Mouse (Mus musculus): Measurements from ENCODE around the gene Ptprn. TPM values are rescaled to one million over a fixed set of nuclear protein-coding genes. Genes with fewer than 3 reads are reported as not detected.

Ptprn gene
- polyA plus RNA-seq, 1 experiment = 172 TPM

DNA sequence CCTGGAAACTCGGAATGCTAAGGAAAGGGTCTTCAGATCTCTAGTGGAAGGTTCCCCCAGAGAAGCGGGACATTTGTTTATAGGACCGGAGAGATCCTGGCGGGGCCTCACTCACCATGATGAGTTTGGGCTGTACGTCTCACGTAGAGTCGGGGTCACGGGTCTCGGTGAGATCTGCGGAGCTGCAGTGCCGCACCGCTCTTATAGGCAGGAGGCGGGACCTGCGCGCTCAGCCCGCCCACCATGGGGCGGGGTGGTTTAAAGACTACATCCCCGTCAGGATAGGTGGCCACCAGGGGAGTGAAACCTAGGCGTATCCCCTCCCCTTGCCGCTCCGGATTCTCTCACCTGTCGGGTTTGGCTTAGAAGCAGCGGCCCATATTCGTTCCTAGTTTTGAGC is 45.2 kb downstream of the Ptprn start:
- Histone ChIP-seq H3K27me3 (ENCODE audit: control insufficient read depth, insufficient read depth, low read length) (no peaks in the 10 kb centered on the region), H3K4me3 (replicated peaks; ENCODE audit: insufficient read depth, low read depth, low read length) (peak overlapping the region; percentile 69), H3K4me1 (ENCODE audit: control insufficient read depth, insufficient read depth, low read length) (peaks cover 11% of the 10 kb centered on the region), H3K27ac (ENCODE audit: insufficient read depth, low read length) (peak overlapping the region; percentile 93)
- under 1% methylated on average over 24 of the region's 24 CpGs for WGBS
- TF ChIP-seq CTCF (IDR thresholded peaks at IDR 0.05; ENCODE audit: borderline replicate concordance, insufficient read depth, low read depth, low read length) (peak; percentile 36; the same call in 1 of the 2 replicates), POLR2A (IDR thresholded peaks at IDR 0.05; ENCODE audit: borderline replicate concordance, insufficient read depth, low read length) (peak; percentile 100)
- peak; percentile 97 to 98 for DNase-seq

- under 1% methylated on average over 38 of the region's 38 CpGs for WGBS
- Histone ChIP-seq H3K4me1 (ENCODE audit: control insufficient read depth, insufficient read depth, low read length) (peaks cover 15% of the 10 kb centered on the region), H3K27me3 (ENCODE audit: control insufficient read depth, insufficient read depth, low read length) (no peaks in the 10 kb centered on the region), H3K27ac (ENCODE audit: insufficient read depth, low read length) (peak overlapping the region; percentile 93), H3K4me3 (replicated peaks; ENCODE audit: insufficient read depth, low read depth, low read length) (peak overlapping the region; percentile 69)
- TF ChIP-seq POLR2A (IDR thresholded peaks at IDR 0.05; ENCODE audit: borderline replicate concordance, insufficient read depth, low read length) (no peak), CTCF (IDR thresholded peaks at IDR 0.05; ENCODE audit: borderline replicate concordance, insufficient read depth, low read depth, low read length) (no peak)
- DNase-seq = peak; percentile 93 to 97
Measured at GRCm38 (mm10) chr1:75218227-75219001, 45.9 kb downstream of the Ptprn start.

GRCm38 (mm10) chr1:75217893-75218226 is 46.4 kb downstream of the Ptprn start:
- WGBS = under 1% methylated on average over 6 of the region's 6 CpGs
- H3K27me3 ChIP-seq (ENCODE audit: control insufficient read depth, insufficient read depth, low read length) = no peaks in the 10 kb centered on the region
- no peak for TF ChIP-seq CTCF (IDR thresholded peaks at IDR 0.05; ENCODE audit: borderline replicate concordance, insufficient read depth, low read depth, low read length)
- TF ChIP-seq POLR2A (IDR thresholded peaks at IDR 0.05; ENCODE audit: borderline replicate concordance, insufficient read depth, low read length) = peak; percentile 25; the same call in 1 of the 2 replicates
- peaks cover 16% of the 10 kb centered on the region for H3K4me1 ChIP-seq (ENCODE audit: control insufficient read depth, insufficient read depth, low read length)
- no peak for DNase-seq
- H3K27ac ChIP-seq (ENCODE audit: insufficient read depth, low read length) = peak overlapping the region; percentile 93
- H3K4me3 ChIP-seq (replicated peaks; ENCODE audit: insufficient read depth, low read depth, low read length) = peak overlapping the region; percentile 69

DNA sequence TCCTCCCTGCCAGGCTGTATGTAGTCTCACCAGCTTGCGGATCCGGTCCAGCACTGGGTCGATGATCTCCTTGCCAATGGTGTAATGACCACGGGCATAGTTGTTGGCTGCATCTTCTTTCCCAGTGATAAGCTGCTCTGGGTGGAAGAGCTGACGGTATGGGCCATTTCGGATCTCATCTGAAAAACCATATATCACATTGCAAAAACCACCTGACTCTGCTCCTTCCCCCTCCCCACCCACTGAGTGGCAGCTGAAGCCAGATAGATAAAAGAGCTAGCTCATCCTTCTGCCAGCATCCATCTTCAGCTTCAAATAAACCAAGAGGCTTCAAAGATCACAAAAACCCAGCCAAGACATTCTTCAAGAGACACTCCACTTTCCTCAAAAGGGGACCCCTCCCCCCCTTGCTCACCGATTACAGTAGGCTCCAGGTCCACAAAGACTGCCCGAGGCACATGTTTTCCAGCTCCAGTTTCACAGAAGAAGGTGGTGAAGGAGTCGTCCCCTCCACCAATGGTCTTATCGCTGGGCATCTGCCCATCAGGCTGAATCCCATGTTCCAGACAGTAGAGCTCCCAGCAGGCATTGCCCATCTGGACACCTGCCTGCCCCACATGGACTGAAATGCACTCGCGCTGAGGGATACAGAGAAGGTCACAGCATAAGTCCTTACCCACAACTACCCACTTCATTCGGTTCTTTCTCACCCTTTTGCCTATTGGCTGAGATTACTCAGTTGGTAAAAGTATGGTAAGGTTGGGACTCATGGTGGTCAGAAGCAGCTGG is 47.3 kb downstream of the Ptprn start:
- Histone ChIP-seq H3K4me1 (ENCODE audit: control insufficient read depth, insufficient read depth, low read length) (peaks cover 18% of the 10 kb centered on the region), H3K4me3 (replicated peaks; ENCODE audit: insufficient read depth, low read depth, low read length) (peak overlapping the region; percentile 69), H3K27me3 (ENCODE audit: control insufficient read depth, insufficient read depth, low read length) (no peaks in the 10 kb centered on the region), H3K27ac (ENCODE audit: insufficient read depth, low read length) (peak overlapping the region; percentile 93; the same call in 1 of the 2 replicates)
- TF ChIP-seq CTCF (IDR thresholded peaks at IDR 0.05; ENCODE audit: borderline replicate concordance, insufficient read depth, low read depth, low read length) = no peak
- no peak for TF ChIP-seq POLR2A (IDR thresholded peaks at IDR 0.05; ENCODE audit: borderline replicate concordance, insufficient read depth, low read length)
- 10% methylated on average over 13 of the region's 13 CpGs for WGBS
- peak; percentile 64 to 74 for DNase-seq

- 10% methylated on average over 9 of the region's 9 CpGs for WGBS
Measured at GRCm38 (mm10) chr1:75215785-75216184, 48.5 kb downstream of the Ptprn start.

DNA sequence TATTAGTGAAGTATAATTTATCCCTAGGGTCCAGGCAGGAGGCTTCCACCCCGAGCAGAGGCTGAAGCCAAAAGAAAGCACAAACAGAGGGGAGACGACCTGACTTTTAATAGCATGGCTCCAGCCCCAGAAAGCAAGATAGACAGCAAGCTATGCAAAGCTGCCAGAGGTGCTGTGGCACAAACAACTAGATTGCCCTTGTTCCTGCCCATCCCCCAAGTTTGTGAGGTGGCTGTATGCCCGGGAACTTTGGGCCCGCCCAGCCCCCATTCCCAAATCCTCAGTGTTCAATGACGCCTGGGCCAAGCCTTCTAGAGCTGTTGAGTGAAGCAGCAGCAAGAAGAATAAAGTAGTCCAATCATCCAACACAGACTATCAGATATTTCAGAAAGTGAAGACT is 49.4 kb downstream of the Ptprn start:
- peaks cover 27% of the 10 kb centered on the region for H3K4me1 ChIP-seq (ENCODE audit: control insufficient read depth, insufficient read depth, low read length)
- no peaks in the 10 kb centered on the region for H3K27me3 ChIP-seq (ENCODE audit: control insufficient read depth, insufficient read depth, low read length)
- no peak overlapping the region for H3K27ac ChIP-seq (ENCODE audit: insufficient read depth, low read length)
- 27% methylated on average over 5 of the region's 5 CpGs for WGBS
- TF ChIP-seq POLR2A (IDR thresholded peaks at IDR 0.05; ENCODE audit: borderline replicate concordance, insufficient read depth, low read length) = no peak
- no peak for TF ChIP-seq CTCF (IDR thresholded peaks at IDR 0.05; ENCODE audit: borderline replicate concordance, insufficient read depth, low read depth, low read length)
- peak overlapping the region; percentile 17 for H3K4me3 ChIP-seq (replicated peaks; ENCODE audit: insufficient read depth, low read depth, low read length)
- DNase-seq = peak; percentile 52 to 55

More at GRCm38 (mm10) chr1:75215785-75216184, 48.5 kb downstream of the Ptprn start:
- Histone ChIP-seq H3K4me1 (ENCODE audit: control insufficient read depth, insufficient read depth, low read length) (peaks cover 27% of the 10 kb centered on the region), H3K27ac (ENCODE audit: insufficient read depth, low read length) (peak overlapping the region; percentile 41), H3K27me3 (ENCODE audit: control insufficient read depth, insufficient read depth, low read length) (no peaks in the 10 kb centered on the region), H3K4me3 (replicated peaks; ENCODE audit: insufficient read depth, low read depth, low read length) (peak overlapping the region; percentile 69)
- peak; percentile 35 to 36 for DNase-seq
- TF ChIP-seq POLR2A (IDR thresholded peaks at IDR 0.05; ENCODE audit: borderline replicate concordance, insufficient read depth, low read length) (no peak), CTCF (IDR thresholded peaks at IDR 0.05; ENCODE audit: borderline replicate concordance, insufficient read depth, low read depth, low read length) (no peak)

DNA sequence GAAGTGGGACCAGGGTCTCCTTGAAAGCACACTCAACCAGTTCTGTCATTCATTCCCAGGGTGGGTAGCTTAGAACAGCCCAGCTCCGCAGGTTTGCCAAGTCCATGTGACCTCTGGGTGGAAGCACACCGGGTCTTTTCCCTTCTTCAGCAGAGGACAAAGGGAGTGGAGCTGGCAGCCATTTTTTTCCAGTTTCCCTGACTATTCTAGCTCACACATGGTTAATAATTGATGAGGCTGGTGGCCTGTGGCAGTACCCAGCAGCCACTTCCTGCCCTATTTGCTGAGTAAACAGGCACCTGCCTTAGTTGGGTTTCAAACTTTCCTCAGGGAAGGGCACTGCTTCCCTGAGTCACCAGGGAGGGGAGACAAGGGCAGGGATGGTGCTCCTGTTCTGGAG is 49.9 kb downstream of the Ptprn start:
- Histone ChIP-seq H3K27ac (ENCODE audit: insufficient read depth, low read length) (no peak overlapping the region), H3K4me3 (replicated peaks; ENCODE audit: insufficient read depth, low read depth, low read length) (peak overlapping the region; percentile 17), H3K27me3 (ENCODE audit: control insufficient read depth, insufficient read depth, low read length) (no peaks in the 10 kb centered on the region), H3K4me1 (ENCODE audit: control insufficient read depth, insufficient read depth, low read length) (peaks cover 27% of the 10 kb centered on the region)
- WGBS = 33% methylated on average over 2 of the region's 2 CpGs
- DNase-seq = no peak
- TF ChIP-seq CTCF (IDR thresholded peaks at IDR 0.05; ENCODE audit: borderline replicate concordance, insufficient read depth, low read depth, low read length) = no peak
- TF ChIP-seq POLR2A (IDR thresholded peaks at IDR 0.05; ENCODE audit: borderline replicate concordance, insufficient read depth, low read length) = no peak

All from cerebellum, adult 2 months (tissue).